Mouse (Mus musculus): Measurements from ENCODE around the gene Tbc1d4.

Gene Tbc1d4

DNA sequence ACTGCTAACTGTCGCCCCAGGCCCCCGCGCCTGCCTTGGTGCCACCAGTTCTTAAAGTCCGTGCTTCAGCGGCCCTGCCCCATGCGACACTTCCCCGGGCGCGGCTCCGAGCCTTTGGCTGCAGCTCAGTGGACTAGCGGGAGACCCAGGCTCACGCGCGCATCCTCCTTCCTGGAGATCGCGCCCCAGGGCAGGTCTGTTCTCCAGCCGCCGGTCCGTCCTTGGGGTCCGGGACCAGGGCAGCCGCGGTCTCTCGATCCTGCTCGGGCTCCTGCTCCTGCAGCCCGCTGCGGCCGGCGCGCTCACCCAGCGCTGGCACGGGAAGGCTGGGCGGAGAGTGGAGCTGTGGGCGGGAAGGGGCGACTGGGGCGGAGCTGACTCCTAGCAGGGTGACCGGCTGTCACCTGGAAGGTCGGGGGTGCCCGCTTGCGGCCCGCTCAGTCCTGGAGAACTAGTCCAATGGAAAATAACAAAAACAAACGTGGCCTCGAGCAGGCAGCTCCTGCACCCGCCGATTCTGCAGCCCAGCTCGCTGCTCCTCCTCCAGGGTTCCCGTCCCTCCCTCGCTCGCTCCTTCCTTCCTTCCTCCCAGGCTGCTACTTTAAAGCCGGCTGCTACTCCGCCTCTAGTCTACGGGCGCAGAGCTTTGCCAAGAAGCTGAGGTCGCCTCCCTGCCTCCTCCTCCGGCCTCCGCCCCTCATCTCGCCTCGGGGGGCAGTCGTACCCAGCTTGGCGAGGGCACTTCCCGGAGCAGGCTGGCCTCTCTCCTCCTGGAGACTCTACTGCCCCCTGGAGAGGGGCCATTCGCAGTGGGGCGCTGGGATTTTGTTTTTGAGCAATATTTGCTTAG is at the start of gene Tbc1d4:
Gene Tbc1d4, minus strand, starts transcription at position 673 of the 850 bp plus-strand sequence.
- DNase-seq, result peak; percentile 85 to 92

DNA sequence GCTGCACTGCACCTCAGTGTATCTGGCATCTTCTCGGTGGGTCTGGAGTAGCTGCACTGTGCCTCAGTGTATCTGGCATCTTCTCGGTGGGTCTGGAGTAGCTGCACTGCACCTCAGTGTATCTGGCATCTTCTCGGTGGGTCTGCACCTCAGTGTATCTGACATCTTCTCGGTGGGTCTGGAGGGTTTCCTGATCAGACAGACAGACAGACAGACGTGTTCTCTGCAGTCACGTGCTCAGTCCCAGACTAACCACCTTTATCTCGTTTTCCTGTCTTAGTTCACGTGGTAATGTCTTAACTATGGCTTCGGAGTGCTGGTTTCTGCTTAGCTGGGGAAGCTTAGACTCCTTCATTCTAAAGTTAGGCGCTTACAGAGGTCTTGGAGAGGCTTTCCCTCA is 47.3 kb upstream of the Tbc1d4 start:
- DNase-seq, result no peak

DNA sequence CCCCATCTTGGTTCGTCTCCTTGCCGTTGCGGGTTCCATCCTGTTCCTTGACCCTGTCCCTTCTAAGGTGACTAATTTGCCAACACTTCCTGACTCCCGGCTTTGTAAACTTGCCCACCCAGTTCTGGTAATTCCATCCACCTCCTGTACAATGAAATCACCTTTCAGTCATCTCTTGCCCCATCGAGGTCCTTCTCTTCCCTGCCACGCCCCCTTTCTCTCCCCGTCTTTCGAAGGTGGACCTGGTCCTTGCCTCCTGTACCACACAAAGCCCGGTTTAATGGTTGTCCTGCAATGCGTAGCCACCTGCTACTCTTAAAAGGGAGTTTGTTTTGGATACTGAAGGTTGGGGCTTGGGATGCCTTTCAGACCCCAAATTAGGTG is 45.5 kb upstream of the Tbc1d4 start:
- no peak for DNase-seq

DNA sequence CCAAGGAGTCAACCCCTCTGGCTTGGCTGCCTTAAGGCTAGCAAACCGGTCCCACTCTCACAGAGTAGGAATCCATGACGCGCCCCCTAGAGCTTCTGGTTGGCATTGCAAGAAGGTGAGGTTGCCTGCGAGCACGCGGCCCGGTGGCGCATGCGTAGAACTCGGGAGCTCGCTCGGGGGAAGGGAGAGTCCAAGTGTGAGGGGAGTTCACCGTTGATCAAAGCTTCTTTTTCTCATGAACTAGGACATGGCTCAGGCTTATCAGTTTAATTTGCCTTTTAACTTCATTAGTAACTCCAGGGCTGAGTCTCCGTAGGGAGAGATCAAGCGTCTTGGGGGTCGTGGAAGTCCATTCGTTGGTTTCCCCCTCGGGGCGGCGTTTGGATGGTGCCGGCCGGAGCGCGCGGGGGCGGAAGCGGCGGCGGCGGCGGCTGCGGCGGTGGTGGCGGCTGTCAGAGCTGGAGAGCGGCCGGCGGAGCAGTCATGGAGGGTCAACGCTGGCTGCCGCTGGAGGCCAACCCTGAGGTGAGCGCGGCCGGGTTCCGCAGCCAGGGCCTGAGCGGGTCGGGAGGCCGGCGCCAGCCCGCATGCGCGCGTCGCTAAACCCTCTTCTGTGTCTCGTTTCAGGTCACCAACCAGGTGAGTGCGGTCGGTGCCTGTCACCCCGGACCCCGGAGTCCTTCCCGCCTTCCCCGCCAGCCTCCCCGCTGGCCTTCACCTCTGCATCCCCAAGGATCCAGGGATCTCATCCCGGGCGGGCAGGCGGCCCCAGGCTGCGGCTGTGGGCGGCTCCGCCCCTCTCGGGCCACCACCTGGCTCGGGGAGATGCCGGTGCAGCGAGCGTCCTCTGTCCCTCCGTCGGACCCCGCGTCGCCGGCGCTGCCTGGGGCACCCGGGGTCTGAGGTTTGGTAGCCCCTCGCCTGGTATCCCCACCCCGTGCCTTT is 44.9 kb upstream of the Tbc1d4 start, which contains the start of gene Uchl3:
Gene Uchl3, plus strand, starts transcription at position 387 of the 945 bp plus-strand sequence.
- DNase-seq, result peak; percentile 92 to 98

DNA sequence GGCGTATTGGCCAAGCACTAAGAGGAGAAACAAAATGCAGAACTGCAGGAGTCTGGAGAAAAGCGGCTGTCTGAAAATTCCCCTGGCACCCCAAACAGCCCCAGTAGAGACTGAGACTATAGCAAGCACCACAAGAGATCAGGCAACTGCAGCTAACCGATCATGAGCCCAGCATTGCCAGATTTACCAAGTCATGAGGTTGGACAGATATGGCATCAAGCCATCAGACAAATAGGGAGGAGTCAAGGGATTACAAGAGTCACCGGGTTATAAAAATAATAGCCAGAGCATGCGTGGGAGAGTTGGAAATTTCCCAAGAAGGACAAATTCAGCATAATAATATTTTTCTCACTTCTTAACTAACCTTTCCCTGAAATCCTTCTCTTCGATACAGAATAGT is 43.6 kb upstream of the Tbc1d4 start:
- no peak for DNase-seq

DNA sequence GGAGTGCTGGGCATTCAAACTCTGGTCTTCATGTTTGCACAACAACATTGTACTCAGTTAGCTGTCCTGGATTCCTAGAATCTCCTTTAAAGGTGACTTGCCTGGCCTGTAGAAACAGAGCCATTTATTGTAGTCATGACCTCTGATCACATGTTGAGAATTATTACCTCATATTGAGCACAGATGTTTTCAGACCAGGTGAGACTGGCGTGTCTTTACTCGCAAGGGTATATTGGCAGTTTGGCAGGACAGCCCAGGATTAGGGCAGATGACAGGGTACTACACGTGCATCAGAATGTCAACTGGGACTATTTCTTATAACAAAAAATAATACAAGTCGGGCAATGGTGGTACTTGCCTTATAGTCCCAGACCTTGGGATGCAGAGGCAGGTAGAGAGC is 41.6 kb upstream of the Tbc1d4 start:
- no peak for DNase-seq

DNA sequence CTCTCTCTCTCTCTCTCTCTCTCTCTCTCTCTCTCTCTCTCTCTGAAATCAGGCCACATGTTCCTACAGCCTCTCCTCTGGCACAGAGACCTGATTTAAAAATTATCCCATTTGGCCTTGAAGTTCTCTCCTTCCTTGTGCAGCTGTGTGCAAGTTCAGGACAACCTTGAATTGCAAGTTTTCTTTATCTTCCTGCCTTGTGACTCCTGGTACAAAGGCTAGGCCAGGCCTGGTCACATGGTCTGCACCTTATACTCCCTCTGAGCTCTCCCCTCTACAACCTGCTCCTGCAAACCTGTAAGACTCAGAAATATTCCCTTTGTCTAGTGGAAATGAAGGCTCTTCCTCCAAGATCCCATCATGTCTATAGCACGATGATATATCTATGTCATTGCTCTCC is 36.0 kb upstream of the Tbc1d4 start:
- DNase-seq, result no peak

DNA sequence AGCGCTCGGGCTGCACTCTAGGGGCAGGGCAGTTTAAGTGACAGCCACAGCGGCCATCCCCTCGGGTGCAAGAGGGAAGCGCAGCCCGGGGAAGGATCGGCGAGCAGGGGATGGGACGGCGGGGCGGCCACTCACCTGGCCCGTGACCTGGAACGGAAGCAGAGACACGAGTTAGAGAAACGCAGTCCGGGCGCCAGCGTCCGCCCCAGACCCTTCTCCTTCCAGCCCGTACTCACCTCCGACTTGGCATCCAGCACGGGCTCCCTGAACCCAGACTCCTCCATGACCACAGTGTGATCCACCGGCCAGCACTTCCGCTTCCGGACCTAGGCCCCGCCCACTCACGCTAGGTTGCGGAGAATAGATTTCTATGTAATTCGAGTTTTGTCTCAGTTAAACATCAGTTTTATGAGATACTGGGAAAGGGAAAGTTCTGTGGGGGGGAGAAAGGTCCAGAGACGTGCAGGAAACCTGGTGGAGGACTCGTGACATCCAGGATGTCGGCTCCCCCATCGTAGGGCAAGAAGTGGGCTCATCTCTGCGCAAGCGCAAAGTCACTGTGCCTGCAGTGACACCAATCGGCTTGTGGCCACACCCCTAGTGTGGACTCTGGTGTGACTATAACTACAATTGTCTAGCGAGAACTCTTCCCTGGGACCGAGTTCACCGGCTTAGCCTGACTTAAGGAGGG is 31.3 kb upstream of the Tbc1d4 start, which contains the start of gene Commd6:
Gene Commd6, minus strand, starts transcription at position 534 of the 691 bp plus-strand sequence.
- peak; percentile 92 to 93 for DNase-seq

DNA sequence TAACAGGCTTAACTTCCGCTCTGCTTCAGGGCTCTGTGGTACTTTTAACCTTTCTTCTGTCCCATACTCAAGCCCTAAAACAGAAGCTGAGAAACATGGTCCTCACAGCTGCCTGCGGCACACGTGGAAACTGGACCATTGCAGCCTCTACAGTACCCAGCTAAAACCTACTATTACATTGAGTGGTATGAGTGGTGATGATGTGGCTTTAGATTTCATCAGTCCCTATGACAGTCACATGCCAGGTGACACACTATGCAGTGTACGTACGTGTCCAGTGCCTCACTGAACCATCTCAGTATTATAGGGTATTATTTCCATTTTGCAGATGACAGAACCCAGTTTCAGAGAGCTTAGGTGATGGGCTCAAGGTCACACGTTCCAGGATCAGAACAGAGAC is 28.4 kb upstream of the Tbc1d4 start:
- no peak for DNase-seq

DNA sequence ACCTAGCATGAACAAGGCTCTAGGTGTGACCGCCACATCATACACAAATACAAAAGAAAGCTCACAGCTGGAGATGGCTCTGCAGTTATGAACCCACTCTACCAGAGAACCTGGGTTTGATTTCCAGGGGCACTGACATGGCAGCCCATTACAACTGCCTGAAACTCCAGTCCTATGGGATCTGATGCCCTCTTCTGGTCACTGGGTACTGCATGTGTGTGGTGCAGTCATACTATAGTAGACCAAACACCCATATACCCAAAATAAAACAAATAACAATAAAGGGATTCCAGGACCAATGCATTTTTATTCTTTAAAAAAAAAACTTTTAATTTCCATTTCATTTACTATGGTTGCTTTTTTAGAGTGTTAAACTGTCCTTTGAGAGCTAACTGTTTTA is 26.8 kb upstream of the Tbc1d4 start:
- DNase-seq, result no peak

DNA sequence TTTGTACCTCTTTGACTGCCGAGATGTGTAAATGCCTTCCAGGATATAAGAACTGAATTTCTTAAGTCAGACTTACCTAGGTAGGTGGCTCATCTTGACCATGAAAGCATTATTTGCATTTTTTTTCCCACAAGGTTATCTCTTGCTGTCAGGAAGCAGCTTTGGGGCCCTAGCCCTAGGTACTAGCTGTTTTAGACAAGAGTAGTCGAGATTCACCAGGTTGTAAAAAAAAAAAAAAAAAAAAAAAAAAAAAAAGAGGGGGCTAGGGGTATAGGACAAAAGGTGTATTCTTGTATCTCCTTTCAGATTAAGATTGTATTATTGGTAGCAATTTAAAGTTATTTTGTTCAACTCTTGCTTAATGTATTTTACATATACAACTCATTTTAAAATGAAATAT is 21.6 kb upstream of the Tbc1d4 start:
- no peak for DNase-seq

DNA sequence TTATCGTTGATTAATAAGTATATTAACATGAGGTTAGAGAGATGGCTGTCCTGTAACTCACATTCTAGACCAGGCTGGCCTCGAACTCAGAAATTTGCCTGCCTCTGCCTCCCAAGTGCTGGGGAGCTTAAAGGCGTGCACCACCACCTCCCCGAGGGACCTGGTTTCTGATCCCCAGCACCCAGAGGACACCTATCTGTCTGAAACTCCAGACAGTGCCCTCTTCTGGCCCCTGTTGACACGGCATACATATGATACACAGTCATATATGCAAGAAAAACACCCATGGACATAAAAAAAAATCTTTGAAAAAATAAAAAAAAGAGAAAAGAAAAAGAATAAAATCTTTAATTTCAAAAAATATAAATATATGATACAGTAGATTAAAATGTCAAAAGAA is 8.7 kb upstream of the Tbc1d4 start:
- no peak for DNase-seq

DNA sequence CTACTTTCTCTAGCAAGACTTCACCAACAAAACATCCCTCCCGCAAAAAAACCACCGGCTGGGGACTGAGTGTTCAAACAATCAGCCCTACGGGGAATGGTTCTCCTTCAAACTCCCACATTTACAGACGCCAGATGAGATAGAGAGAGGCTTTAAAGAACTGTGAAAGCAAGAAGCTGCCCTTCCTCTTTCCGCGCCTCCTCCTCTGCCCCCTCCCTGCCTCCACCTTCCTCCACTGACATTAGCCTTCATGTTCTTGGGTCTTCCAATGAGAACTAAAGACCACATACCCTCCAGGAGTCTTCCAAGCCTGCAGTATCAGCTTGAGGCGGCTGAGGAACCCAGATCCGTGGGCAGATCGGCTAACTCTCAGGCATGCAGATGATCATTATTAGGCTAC is 7.2 kb upstream of the Tbc1d4 start:
- DNase-seq, result no peak

DNA sequence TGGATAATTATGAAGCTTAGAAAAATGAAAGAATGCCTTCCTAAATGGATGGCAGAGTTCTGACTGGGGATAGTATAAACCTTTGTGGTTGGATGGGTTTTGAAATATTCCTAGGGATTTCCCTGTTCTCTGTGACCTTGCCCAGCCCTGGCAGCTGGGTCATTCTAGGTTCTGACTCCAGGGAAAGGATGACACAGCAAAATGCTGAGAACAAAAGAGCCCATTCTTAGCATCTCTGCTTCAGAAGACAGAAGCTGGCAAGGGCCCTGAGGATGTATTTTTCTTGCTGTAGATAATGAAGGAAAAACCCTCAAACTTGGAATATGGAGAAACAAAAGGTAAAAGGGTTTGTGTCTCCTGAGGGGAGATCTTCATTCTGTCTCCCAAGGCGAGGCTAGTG is 4.2 kb upstream of the Tbc1d4 start:
- no peak for DNase-seq

DNA sequence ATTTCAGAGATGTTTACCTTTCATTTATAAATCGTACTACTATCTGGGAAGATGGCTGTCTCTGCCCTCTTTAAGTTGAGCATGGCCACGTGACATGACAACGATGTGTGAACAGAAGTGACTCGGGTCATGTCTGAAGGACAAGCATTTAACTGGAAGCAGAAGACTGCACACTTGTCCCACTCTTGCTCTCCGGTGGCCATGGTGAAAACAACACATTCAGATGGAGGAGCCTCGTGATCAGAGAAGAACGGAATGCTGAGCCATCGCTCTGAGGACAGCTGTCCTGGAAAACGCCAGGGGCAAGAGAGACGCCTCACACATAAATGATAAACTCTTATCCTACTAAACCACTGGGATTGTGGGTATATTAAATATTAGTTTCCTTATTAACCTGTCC is 1.7 kb upstream of the Tbc1d4 start:
- no peak for DNase-seq

DNA sequence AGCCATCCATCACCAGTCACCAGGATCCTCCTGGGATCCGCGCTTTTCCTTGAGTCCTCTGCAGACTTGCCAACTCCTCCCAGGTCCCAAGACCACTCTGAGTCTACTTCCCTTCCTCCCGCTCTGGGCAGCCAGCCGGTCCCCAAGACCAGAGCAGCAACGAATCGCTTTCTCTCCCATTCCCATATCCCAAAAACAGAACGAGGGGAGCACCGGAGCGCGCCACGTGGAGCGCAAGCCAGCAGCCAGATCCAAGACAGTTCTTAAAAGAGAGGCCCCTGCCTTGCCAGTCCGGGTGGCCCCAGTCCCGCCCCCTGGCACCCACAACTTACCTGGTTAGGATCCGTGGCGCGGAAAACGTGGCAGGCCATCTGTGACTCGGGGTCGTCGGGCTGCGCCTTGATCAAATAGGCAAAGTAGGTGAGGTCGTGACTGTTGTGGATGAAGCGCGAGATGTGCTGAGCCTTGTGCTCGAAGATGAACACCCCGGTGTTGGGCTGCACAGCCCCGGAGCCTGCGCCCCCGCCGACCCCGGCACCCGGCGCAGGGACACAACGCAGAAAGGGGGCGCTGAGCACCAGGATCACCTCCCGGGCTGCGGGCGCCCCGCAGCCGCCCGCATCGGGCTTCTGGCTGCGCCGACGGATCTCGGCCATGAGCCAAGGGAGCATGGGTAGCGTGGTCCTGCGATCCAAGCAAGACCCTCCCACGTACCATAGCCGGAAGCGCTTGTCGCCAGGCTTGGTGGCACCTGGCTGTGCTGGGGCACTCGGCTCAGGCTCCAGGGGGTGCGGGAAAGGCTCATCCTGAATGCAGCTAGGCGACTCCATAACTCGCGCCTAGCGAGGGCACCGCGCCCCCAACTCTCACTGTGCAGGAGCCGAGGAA is 1.1 kb downstream of the Tbc1d4 start:
- peak; percentile 25 to 43 for DNase-seq

DNA sequence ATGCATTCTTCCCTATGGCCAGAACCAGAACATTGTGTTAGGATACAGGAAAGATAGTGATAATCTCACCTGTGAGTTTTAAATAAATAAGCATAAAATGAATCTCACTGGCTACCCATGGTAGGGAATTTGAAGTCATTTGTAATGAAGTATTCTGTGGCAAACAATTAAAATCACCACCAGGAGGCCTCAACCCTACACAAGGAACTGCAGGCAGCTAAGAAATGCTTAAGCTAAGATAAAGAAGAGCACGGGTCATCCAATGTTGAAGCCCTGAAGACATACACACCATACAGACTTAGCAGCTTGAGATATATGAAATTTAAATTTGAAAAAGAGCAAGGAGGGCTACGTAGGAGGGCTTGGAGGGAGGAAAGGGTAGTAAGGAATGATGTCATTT is 3.1 kb downstream of the Tbc1d4 start:
- DNase-seq, result no peak

DNA sequence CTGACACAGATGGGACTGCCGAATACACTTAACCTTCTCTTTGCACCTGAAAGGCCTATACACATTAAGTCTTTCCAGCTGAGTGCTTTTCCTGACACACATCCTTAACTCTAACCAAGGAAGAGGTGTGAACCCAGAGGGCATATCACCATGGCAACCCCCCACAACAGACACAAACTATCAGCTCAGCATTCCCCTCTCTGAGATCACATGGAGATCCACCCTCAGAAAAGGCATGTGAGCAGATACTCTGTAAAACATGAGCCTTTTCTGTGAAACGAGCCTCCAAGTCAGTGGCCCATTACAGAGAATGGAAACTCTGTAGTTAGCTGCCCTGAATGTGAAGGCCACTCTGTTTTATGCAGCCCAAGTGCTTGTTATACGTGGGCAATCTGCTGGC is 6.1 kb downstream of the Tbc1d4 start:
- no peak for DNase-seq

DNA sequence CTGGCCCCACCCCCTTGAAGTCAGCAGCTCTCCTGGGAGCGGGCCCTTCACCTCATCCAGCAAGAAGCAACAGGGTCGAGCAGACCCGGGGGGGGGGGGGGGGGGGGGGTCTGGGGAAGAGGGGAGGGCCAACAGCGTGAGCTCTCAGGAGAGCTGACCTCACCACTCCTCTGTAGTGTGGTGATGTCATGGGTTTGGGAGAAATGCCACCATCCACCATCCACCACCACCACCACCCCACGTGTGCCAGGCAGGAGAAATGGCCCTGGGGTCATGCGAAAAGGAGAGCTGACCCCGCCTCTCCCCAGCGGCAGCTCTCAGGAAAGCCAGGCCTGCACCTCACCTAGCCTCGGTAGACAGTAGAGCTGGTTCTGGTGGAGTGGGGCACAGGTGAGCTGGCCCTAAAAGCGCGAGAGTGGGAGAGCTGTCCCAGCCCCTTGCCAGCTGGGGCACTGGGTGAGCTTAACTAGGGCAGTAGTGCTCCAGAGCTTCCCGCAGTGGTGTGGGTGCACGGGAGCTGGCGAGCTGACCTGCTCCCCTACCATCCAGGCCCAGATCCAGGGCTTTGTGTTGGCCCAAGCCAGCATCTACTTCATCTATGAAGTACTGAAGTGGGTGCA is 11.8 kb downstream of the Tbc1d4 start:
- no peak for DNase-seq

DNA sequence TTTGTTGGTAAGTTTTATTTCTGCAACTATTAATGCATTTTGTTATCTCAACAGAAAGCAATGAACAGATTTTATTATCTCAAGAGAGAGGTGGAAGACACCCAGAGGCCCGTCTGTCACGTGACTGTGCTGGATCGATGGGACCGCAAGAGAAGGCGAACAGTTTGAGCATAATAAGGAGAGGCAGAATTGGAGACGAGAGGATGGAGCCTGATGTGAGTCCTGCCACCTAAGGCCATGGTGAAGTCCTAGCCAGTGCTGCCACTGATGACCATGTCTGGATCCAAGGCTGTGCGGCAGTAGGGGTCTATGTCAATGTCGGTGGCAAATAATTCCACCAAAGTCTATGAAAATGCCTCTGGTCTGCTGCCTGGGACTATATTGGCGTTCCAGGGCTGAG is 12.3 kb downstream of the Tbc1d4 start:
- DNase-seq, result no peak

DNA sequence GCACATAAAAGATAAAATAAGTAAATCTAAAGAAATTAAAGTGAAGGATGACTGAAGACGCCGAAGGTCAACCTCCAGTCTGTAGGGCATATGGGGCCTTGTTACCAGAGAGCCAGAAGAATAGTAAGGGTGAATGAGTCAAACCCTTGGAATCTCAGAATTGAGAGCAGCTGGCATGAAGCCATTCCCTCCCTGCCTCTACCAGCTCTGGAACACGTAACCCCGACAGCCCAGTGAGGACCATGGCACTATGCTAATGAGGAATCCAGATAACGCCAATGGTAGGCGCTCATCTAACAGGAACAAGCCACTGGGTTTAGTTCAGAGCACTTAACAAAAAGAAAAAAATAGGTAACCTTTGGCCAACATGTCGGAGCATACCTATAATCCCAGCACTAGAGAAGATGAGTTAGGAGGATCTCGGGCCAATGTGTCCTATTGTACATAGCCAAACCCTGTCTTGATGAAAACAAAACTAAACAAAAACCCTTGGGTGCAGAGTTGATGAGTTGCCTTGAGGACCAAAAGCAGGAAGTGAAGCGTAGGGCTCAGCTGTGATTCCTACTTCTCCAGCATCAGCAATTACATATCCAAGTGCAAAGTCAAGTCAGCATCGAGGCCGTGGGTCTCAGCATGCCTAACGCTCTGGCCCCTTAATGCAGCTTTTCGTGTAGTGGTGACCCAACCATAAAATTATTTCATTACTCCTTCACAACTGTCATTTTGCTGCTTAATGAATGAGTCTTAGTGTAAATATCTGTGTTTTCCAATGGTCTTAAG is 13.5 kb downstream of the Tbc1d4 start:
- DNase-seq, result no peak

All from lung, postnatal 4 days (tissue).